Mouse (Mus musculus): ENCODE data around the gene Clip3. TPM values are rescaled to one million over a fixed set of nuclear protein-coding genes. Genes with fewer than 3 reads are reported as not detected.
A peak's percentile ranks its signal among the peaks of the same experiment; 100 is the strongest.

Clip3 gene
- polyA plus RNA-seq, 1 experiment from 2014 or later, result 12.8 TPM

DNA sequence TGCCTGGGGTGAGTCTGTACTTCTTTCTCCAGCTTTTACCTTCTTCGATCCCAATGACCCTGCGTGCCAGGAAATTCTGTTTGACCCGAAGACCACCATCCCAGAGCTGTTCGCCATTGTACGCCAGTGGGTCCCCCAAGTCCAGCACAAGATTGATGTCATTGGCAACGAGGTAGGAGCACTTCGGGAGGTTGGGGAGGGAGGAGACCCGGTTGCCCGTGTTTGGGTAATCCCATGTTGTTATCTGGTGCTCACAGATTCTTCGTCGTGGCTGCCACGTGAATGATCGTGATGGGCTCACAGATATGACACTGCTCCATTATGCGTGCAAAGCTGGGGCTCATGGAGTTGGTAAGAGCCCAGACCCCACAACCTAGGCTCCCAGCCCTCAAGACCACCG, 5.3 kb downstream of the Clip3 start:
- no peak overlapping the region for H3K9ac ChIP-seq (ENCODE audit: low read length)
- no peak overlapping the region for H3K27ac ChIP-seq (replicated peaks in 1 of 2; ENCODE audit: control insufficient read depth in 1 of 2, insufficient read depth in 1 of 2, low read depth in 2 of 2, low read length in 2 of 2)
- H3K4me1 ChIP-seq (ENCODE audit: control insufficient read depth in 2 of 2, insufficient read depth in 2 of 2, low read length in 2 of 2), result peaks cover 0 to 2% of the 10 kb centered on the region in 2 experiments; a peak in 1 of 4 replicates
- WGBS, result 89% methylated on average over 15 of the region's 15 CpGs
- H3K9me3 ChIP-seq (ENCODE audit: control insufficient read depth, low read length), result no peaks in the 10 kb centered on the region
- 0 out of 2 replicates have a peak, but pooled peaks cover 8% of the 10 kb centered on the region for H3K36me3 ChIP-seq (ENCODE audit: control insufficient read depth, insufficient read depth, low read length)
- H3K27me3 ChIP-seq (ENCODE audit: control insufficient read depth, insufficient read depth, low read length), result no peaks in the 10 kb centered on the region
- H3K4me2 ChIP-seq (ENCODE audit: low read length), result no peak overlapping the region
- ATAC-seq (ENCODE audit: insufficient number of reproducible peaks, insufficient read depth, low FRiP score, low read depth), result no peak
- H3K4me3 ChIP-seq (ENCODE audit: control insufficient read depth in 1 of 2, insufficient read depth in 1 of 2, low read depth in 1 of 2, low read length in 2 of 2), result no peak overlapping the region

DNA sequence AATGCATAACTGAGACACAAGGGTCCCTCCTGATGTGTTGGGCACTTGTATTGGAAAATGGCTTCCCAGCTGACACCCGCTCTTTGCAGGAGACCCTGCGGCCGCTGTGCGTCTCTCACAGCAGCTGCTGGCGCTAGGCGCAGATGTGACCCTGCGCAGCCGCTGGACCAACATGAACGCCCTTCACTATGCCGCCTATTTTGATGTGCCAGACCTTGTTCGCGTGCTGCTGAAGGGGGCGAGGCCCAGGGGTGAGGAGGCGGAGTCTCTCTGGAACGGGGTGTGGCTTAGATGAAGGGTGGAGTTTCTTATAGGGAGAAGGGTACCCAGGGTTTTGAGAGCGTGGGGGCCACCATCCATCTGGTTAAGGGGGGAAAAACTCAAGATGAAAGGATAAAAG, 5.7 kb downstream of the Clip3 start:
- Histone ChIP-seq H3K4me2 (ENCODE audit: low read length) (no peak overlapping the region), H3K27me3 (ENCODE audit: control insufficient read depth, insufficient read depth, low read length) (no peaks in the 10 kb centered on the region), H3K27ac (replicated peaks in 1 of 2; ENCODE audit: control insufficient read depth in 1 of 2, insufficient read depth in 1 of 2, low read depth in 2 of 2, low read length in 2 of 2) (no peak overlapping the region), H3K9ac (ENCODE audit: low read length) (no peak overlapping the region), H3K4me3 (ENCODE audit: control insufficient read depth in 1 of 2, insufficient read depth in 1 of 2, low read depth in 1 of 2, low read length in 2 of 2) (no peak overlapping the region), H3K4me1 (ENCODE audit: control insufficient read depth in 2 of 2, insufficient read depth in 2 of 2, low read length in 2 of 2) (peaks cover 0 to 2% of the 10 kb centered on the region in 2 experiments; a peak in 1 of 4 replicates), H3K36me3 (ENCODE audit: control insufficient read depth, insufficient read depth, low read length) (0 out of 2 replicates have a peak, but pooled peaks cover 8% of the 10 kb centered on the region), H3K9me3 (ENCODE audit: control insufficient read depth, low read length) (no peaks in the 10 kb centered on the region)
- no peak for ATAC-seq (ENCODE audit: insufficient number of reproducible peaks, insufficient read depth, low FRiP score, low read depth)
- 72% methylated on average over 16 of the region's 16 CpGs for WGBS

DNA sequence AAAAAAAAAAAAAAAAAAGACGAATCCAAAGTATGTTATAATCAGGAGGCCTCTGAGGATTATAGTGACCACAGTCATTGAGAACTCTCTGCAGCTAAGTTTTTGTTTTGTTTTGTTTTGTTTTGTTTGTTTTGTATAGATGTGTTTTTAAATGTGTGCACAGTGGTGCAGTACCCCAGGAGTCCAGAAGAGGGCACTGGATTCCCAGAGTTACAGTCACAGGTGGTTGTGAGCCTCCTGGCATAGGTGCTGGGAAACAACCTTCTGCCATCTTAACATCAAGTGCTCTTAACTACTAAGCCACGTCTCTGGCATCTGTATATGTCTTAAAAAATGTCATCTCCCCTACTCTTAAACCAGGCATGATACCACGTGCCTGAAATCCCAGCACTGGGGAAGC, 9.4 kb downstream of the Clip3 start:
- Histone ChIP-seq H3K9me3 (ENCODE audit: control insufficient read depth, low read length) (no peaks in the 10 kb centered on the region), H3K4me1 (ENCODE audit: control insufficient read depth in 2 of 2, insufficient read depth in 2 of 2, low read length in 2 of 2) (no peaks in the 10 kb centered on the region; a peak in 1 of 4 replicates), H3K9ac (ENCODE audit: low read length) (no peak overlapping the region), H3K36me3 (ENCODE audit: control insufficient read depth, insufficient read depth, low read length) (peaks cover 16% of the 10 kb centered on the region; the same call in 1 of the 2 replicates), H3K4me3 (ENCODE audit: control insufficient read depth in 1 of 2, insufficient read depth in 1 of 2, low read depth in 1 of 2, low read length in 2 of 2) (no peak overlapping the region), H3K27ac (replicated peaks in 1 of 2; ENCODE audit: control insufficient read depth in 1 of 2, insufficient read depth in 1 of 2, low read depth in 2 of 2, low read length in 2 of 2) (no peak overlapping the region), H3K27me3 (ENCODE audit: control insufficient read depth, insufficient read depth, low read length) (no peaks in the 10 kb centered on the region), H3K4me2 (ENCODE audit: low read length) (no peak overlapping the region)
- no peak for ATAC-seq (ENCODE audit: insufficient number of reproducible peaks, insufficient read depth, low FRiP score, low read depth)
- 39% methylated on average over 3 of the region's 3 CpGs for WGBS

DNA sequence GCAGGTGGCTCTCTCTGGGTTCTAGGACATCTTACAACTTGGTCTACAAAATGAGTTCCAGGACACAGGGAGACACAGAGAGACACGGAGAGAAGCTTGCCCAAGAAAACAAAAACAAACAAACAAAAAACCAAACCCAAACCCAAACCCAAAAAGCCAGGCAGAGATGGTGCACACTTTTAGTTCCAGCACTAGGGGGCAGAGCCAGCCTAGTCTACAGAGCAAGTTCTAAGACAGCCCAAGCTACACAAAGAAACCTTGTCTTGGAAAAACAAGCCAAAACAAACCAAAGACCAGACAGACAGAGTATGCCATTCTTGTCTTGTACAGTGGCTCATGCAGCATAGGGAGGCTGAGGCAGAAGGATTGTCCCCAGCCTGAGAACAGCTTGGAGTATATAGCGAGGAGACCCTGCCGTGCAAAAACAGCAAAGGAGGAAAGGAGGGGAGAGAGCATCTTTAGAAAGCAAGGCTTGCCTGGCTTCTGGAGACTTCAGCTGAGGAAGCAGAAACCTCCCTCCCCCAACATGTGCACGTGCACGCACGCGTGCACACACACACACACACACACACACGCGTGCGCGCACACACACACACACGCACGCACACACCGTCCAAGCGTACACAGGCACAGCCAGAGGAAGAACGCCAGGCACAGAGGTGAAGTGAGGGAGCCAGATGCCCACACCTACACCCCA, 14.7 kb downstream of the Clip3 start:
- peaks cover 9 to 16% of the 10 kb centered on the region in 2 experiments for H3K4me1 ChIP-seq (ENCODE audit: control insufficient read depth in 2 of 2, insufficient read depth in 2 of 2, low read length in 2 of 2)
- H3K4me2 ChIP-seq (ENCODE audit: low read length), result no peak overlapping the region
- no peak overlapping the region for H3K27ac ChIP-seq (replicated peaks in 1 of 2; ENCODE audit: control insufficient read depth in 1 of 2, insufficient read depth in 1 of 2, low read depth in 2 of 2, low read length in 2 of 2)
- ATAC-seq (ENCODE audit: insufficient number of reproducible peaks, insufficient read depth, low FRiP score, low read depth), result no peak
- no peak overlapping the region for H3K4me3 ChIP-seq (ENCODE audit: control insufficient read depth in 1 of 2, insufficient read depth in 1 of 2, low read depth in 1 of 2, low read length in 2 of 2)
- 87% methylated on average over 16 of the region's 16 CpGs for WGBS
- no peaks in the 10 kb centered on the region for H3K27me3 ChIP-seq (ENCODE audit: control insufficient read depth, insufficient read depth, low read length)
- H3K36me3 ChIP-seq (ENCODE audit: control insufficient read depth, insufficient read depth, low read length), result peaks cover 11% of the 10 kb centered on the region
- H3K9me3 ChIP-seq (ENCODE audit: control insufficient read depth, low read length), result no peaks in the 10 kb centered on the region
- no peak overlapping the region for H3K9ac ChIP-seq (ENCODE audit: low read length)

DNA sequence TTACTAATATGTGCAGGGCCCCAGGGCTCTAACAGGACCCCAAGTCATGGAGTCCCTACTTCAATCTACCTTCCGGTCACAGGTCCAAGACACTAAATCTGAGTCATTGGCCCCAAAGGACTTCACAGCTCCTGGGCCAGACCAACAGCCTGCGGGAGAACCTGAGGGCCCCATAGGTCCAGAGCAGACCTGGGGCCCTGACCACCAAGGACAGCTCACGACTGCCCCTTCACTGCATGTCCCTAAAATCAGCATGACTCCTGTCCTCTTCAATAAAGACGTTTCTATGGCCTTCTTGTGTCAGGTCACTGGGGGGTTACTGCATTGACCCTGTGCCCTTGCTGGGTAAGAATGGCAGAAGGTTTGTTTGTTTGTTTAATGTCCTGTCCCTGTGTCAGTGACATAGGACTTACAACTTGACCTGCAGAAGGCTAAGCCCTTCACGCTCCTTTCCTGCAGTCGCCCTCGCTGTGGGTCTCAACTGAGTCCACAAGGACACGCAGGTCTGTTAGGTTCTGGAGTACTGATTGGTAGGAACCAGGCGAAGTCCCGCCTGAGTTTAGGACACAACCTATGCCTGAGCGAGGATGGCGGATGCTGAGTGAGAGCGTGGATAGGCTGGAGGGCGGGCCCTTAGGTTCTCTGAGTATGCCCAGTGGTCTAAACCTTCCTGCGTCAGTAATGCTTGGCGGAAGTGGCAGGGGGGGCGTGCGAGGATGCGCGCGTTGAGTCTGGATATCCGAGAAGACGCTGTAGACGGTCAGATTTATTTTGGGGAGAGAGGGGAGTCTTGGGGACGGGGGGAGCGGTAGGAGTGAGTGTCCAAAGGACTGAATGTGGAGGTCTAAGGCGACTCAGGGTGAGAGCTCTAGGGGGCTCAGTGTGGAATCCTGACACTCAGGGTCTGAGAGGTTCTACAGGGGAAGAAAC, 16.8 kb downstream of the Clip3 start, which contains the start of gene Alkbh6:
TSS of gene Alkbh6 (plus strand) at position 642 of the 930 bp plus-strand sequence.
- Histone ChIP-seq H3K9ac (ENCODE audit: low read length) (peak within 1 kb of the TSS; percentile 85), H3K36me3 (ENCODE audit: control insufficient read depth, insufficient read depth, low read length) (peaks cover 14% of the 10 kb centered on the region), H3K27ac (replicated peaks in 1 of 2; ENCODE audit: control insufficient read depth in 1 of 2, insufficient read depth in 1 of 2, low read depth in 2 of 2, low read length in 2 of 2) (peak within 1 kb of the TSS; percentile 90 to 94), H3K27me3 (ENCODE audit: control insufficient read depth, insufficient read depth, low read length) (no peaks in the 10 kb centered on the region), H3K4me3 (ENCODE audit: control insufficient read depth in 1 of 2, insufficient read depth in 1 of 2, low read depth in 1 of 2, low read length in 2 of 2) (peak within 1 kb of the TSS; percentile 70 to 76), H3K4me1 (ENCODE audit: control insufficient read depth in 2 of 2, insufficient read depth in 2 of 2, low read length in 2 of 2) (peaks cover 9 to 16% of the 10 kb centered on the region in 2 experiments), H3K4me2 (ENCODE audit: low read length) (peak within 1 kb of the TSS; percentile 91), H3K9me3 (ENCODE audit: control insufficient read depth, low read length) (no peaks in the 10 kb centered on the region)
- WGBS, result 4% methylated on average over 27 of the region's 27 CpGs
- ATAC-seq (ENCODE audit: insufficient number of reproducible peaks, insufficient read depth, low FRiP score, low read depth), result peak; percentile 99

DNA sequence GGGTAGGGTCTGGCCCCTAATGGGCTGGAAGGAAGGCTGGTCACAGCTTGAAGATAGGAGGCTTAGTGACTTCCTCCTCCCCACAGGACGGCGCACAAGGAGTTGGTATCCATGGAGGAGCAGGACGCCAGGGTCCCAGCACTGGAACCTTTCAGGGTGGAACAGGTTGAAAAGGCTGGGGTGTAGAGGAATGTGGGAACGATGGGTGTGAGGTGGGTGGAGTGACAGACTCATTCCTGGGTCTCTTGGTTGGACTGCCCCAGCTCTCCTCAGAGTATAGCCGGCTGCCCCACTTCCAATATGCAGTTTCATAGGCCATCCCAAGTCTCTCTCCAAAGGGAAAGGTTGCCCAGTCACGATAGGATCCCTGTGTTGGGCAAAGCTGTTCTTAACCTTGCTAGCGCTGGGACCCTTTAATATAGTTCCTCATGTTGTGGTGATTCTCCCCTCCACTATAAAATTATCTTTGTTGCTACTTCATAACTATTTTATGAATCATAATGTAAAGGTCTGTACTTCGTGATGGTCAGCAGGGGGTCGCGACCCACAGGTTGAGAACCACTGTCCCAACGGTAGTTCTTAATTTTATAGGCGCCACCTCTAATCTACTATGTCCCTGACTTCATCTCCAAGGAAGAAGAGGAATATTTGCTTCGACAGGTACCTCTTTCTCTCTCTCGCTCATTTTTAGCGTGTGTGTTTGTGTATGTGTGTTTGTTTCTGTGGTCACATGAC, 18.0 kb downstream of the Clip3 start:
- H3K36me3 ChIP-seq (ENCODE audit: control insufficient read depth, insufficient read depth, low read length), result peaks cover 14% of the 10 kb centered on the region; the same call in 1 of the 2 replicates
- H3K4me1 ChIP-seq (ENCODE audit: control insufficient read depth in 2 of 2, insufficient read depth in 2 of 2, low read length in 2 of 2), result peaks cover 10 to 19% of the 10 kb centered on the region in 2 experiments
- H3K27me3 ChIP-seq (ENCODE audit: control insufficient read depth, insufficient read depth, low read length), result no peaks in the 10 kb centered on the region
- H3K4me3 ChIP-seq (ENCODE audit: control insufficient read depth in 1 of 2, insufficient read depth in 1 of 2, low read depth in 1 of 2, low read length in 2 of 2), result peak overlapping the region; percentile 70 to 76
- ATAC-seq (ENCODE audit: insufficient number of reproducible peaks, insufficient read depth, low FRiP score, low read depth), result no peak
- no peaks in the 10 kb centered on the region for H3K9me3 ChIP-seq (ENCODE audit: control insufficient read depth, low read length)
- H3K4me2 ChIP-seq (ENCODE audit: low read length), result peak overlapping the region; percentile 91
- H3K27ac ChIP-seq (replicated peaks in 1 of 2; ENCODE audit: control insufficient read depth in 1 of 2, insufficient read depth in 1 of 2, low read depth in 2 of 2, low read length in 2 of 2), result no peak overlapping the region
- WGBS, result 60% methylated on average over 15 of the region's 15 CpGs
- H3K9ac ChIP-seq (ENCODE audit: low read length), result peak overlapping the region; percentile 85

DNA sequence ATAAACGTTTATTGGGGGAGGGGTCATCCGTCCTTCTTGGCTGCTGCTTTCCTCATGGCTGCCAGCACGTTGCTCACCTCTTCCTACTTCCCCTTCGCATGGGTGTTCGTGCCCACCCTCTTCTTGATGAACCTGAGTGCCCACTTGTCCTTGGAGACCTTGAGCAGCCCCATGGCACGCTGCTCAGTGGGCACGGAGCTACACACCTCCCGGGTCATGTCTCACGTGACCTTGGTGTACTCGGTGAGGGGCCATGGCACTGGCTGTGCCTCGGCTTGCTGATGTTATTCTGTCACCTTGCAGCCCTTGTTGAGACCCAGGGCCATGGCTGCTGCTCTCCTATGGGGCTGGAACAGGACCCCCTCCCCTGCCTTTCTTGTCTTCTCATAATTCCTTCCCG, 18.6 kb downstream of the Clip3 start:
- no peak overlapping the region for H3K27ac ChIP-seq (replicated peaks in 1 of 2; ENCODE audit: control insufficient read depth in 1 of 2, insufficient read depth in 1 of 2, low read depth in 2 of 2, low read length in 2 of 2)
- 88% methylated on average over 12 of the region's 12 CpGs for WGBS
- H3K4me2 ChIP-seq (ENCODE audit: low read length), result no peak overlapping the region
- no peak for ATAC-seq (ENCODE audit: insufficient number of reproducible peaks, insufficient read depth, low FRiP score, low read depth)
- peaks cover 14% of the 10 kb centered on the region; the same call in 1 of the 2 replicates for H3K36me3 ChIP-seq (ENCODE audit: control insufficient read depth, insufficient read depth, low read length)
- H3K27me3 ChIP-seq (ENCODE audit: control insufficient read depth, insufficient read depth, low read length), result no peaks in the 10 kb centered on the region
- no peak overlapping the region for H3K4me3 ChIP-seq (ENCODE audit: control insufficient read depth in 1 of 2, insufficient read depth in 1 of 2, low read depth in 1 of 2, low read length in 2 of 2)
- H3K9ac ChIP-seq (ENCODE audit: low read length), result no peak overlapping the region
- H3K9me3 ChIP-seq (ENCODE audit: control insufficient read depth, low read length), result no peaks in the 10 kb centered on the region
- H3K4me1 ChIP-seq (ENCODE audit: control insufficient read depth in 2 of 2, insufficient read depth in 2 of 2, low read length in 2 of 2), result peaks cover 14 to 24% of the 10 kb centered on the region in 2 experiments
